Mouse (Mus musculus) embryonic facial prominence, embryonic 14.5 days (tissue): ENCODE measurements at regions not wholly inside any gene's neighbourhood (a gene's known extent, or its start where the extent isn't known, plus 50 kb on each side); places are given as distances from the start of the nearest gene placed in this dataset.

Source experiments
- ATAC-seq: fragments of 200-750 bp; cut with Nextera tagmentation; 2 replicates; pipeline ENCODE4 v1.8.0; 2017; ENCODE audit warnings: low read depth, moderate number of reproducible peaks, moderate TSS enrichment
- DNase-seq: peaks from one replicate; pipeline ENCODE4 v3.0.0-alpha.2; 2015; ENCODE audit warnings: low spot score
- H3K27ac ChIP-seq: fragments of 300-500 bp; sonication (generic); replicated peaks from 2 replicates; pipeline ENCODE4 v1.5.1; 2014; ENCODE audit warnings: low read depth, mild to moderate bottlenecking, low read length, moderate library complexity
- H3K27me3 ChIP-seq: fragments of 300-500 bp; sonication (generic); replicated peaks from 2 replicates; pipeline ENCODE4 v1.6.1; 2014; ENCODE audit warnings: low read length; ENCODE audit not compliant: control insufficient read depth, insufficient read depth
- H3K36me3 ChIP-seq: fragments of 300-500 bp; sonication (generic); 2 replicates; pipeline ENCODE4 v1.6.1; 2014; ENCODE audit warnings: low read length, mixed read lengths; ENCODE audit not compliant: control insufficient read depth, insufficient read depth
- H3K4me1 ChIP-seq: fragments of 300-500 bp; sonication (generic); 2 replicates; pipeline ENCODE4 v1.6.1; 2014; ENCODE audit warnings: antibody characterized with exemption, low read length; ENCODE audit not compliant: control insufficient read depth, insufficient read depth
- H3K4me2 ChIP-seq: fragments of 300-500 bp; sonication (generic); 2 replicates; pipeline ENCODE4 v1.6.1; 2014; ENCODE audit warnings: low read depth, mild to moderate bottlenecking, low read length, moderate library complexity, mixed read lengths
- H3K4me3 ChIP-seq: fragments of 300-500 bp; sonication (generic); 2 replicates; pipeline ENCODE4 v1.5.1; 2014; ENCODE audit warnings: low read depth, mild to moderate bottlenecking, low read length
- H3K9ac ChIP-seq: fragments of 300-500 bp; sonication (generic); 2 replicates; pipeline ENCODE4 v1.6.1; 2014; ENCODE audit warnings: low read depth, mild to moderate bottlenecking, low read length, moderate library complexity, mixed read lengths
- H3K9me3 ChIP-seq: fragments of 300-500 bp; sonication (generic); 2 replicates; pipeline ENCODE4 v1.6.1; 2016; ENCODE audit warnings: low read length; ENCODE audit not compliant: control insufficient read depth
- WGBS: fragments of 180-500 bp; shearing (Covaris S2); extraction: QIAGEN DNeasy Blood & Tissue Kit; methylation state at CpG from one replicate; pipeline ENCODE4 v1.1.7; 2014; 5-methylcytosine and 5-hydroxymethylcytosine counted together

DNA sequence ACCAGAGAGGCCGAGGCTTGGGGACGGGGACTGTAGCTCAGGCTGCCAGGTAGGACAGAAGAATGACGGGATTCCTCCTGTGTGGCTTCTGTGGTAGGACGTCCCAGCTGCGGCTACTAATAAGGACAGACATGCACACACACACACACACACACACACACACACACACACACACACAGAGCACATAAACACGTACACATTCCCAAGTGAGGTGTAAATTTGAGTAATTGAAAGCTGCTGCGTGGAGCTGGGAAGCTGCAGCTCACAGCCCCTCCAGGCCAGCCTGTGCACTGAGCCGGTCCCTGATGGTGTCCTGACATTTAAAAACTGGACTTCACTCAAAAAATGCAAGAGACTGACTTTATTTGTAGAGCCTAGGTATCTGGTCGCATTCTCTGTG lies 139.3 kb downstream of the Bmp7 start:
- ATAC-seq (no peak), DNase-seq (no peak)
- no peak overlapping the region for H3K27ac ChIP-seq

DNA sequence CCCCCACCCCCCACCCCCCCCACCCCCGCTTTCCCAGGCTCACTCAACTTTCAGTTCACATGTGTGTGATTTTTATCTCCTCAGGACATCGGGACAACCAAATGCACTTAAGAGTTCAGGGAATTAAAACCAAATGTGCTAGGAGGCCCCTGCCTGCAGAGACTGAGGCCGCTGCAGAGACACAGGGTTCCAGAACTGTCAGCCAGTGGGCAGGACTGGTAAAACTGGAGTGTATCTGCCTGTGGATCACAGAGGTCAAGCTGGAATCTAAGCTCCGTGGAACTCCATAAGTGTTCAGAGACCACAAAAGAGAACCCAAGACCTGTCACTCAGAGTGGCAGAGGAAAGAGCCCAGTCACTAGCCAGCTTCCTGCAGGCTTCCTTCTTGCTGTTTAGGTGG lies 138.3 kb downstream of the Bmp7 start:
- H3K9me3 ChIP-seq, result 0 out of 2 replicates have a peak, but pooled peaks cover 6% of the 10 kb centered on the region
- no peak overlapping the region for H3K4me3 ChIP-seq
- peaks cover 20% of the 10 kb centered on the region for H3K4me1 ChIP-seq
- no peak for ATAC-seq
- no peak for DNase-seq
- 17% methylated on average over 3 of the region's 4 CpGs for WGBS
- no peaks in the 10 kb centered on the region for H3K36me3 ChIP-seq
- H3K9ac ChIP-seq, result no peak overlapping the region
- no peaks in the 10 kb centered on the region for H3K27me3 ChIP-seq
- no peak overlapping the region for H3K4me2 ChIP-seq
- H3K27ac ChIP-seq, result no peak overlapping the region; the same call in 1 of the 2 replicates

More for the DNA sequence above, 139.3 kb downstream of the Bmp7 start:
- no peaks in the 10 kb centered on the region for H3K27me3 ChIP-seq
- WGBS, result 44% methylated on average over 8 of the region's 9 CpGs
- no peak overlapping the region for H3K4me2 ChIP-seq
- H3K9ac ChIP-seq, result no peak overlapping the region
- peaks cover 20% of the 10 kb centered on the region for H3K4me1 ChIP-seq
- H3K9me3 ChIP-seq, result 0 out of 2 replicates have a peak, but pooled peaks cover 6% of the 10 kb centered on the region
- H3K4me3 ChIP-seq, result no peak overlapping the region
- no peaks in the 10 kb centered on the region for H3K36me3 ChIP-seq

DNA sequence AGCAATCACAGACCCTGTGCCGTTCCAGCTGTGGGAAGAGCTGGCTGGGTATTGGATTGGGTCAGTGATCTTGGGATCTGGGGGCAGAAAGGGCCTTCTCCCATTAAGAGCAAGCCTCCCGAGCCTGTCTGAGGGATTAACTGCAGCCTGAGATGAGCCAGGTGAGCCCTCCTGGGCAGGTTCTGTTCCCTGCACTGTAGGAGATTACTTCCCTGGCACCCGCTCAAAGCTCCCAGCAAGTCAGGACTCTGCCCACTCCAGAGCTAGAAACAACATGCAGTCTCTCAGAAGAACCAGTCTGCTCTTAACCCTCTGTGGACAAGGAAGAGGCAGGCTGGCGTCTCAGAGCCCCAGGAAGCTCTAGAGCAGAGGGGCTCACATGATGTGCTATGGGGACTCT lies 132.7 kb downstream of the Bmp7 start:
- H3K4me1 ChIP-seq, result peaks cover 13% of the 10 kb centered on the region
- H3K9ac ChIP-seq, result no peak overlapping the region
- 0 out of 2 replicates have a peak, but pooled peaks cover 6% of the 10 kb centered on the region for H3K9me3 ChIP-seq
- ATAC-seq (peak; percentile 53; the same call in 1 of the 2 replicates), DNase-seq (peak; percentile 57)
- 42% methylated on average over 4 of the region's 4 CpGs for WGBS
- H3K36me3 ChIP-seq, result no peaks in the 10 kb centered on the region
- no peaks in the 10 kb centered on the region for H3K27me3 ChIP-seq
- no peak overlapping the region for H3K27ac ChIP-seq
- no peak overlapping the region for H3K4me2 ChIP-seq
- H3K4me3 ChIP-seq, result no peak overlapping the region

DNA sequence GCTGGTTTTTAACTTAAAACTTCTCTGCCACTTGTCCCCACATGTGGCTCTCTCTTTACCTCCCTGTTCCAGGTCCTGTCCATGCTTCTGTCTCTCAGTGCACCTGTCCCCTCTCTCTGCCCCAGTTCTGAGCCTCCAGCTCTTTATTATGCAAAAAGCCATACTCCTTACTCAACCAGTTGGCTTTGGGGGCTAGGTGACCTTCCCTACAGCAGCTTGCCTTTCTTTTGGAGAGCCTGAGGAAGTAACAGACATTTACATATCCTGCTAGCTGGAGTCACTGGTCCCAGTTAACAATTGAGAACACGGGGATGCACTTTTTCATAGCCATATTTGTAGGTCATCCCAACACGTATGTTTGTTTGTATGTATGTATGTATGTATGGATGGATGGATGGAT lies 130.8 kb downstream of the Bmp7 start:
- Histone ChIP-seq H3K27ac (no peak overlapping the region), H3K9me3 (no peaks in the 10 kb centered on the region), H3K4me3 (no peak overlapping the region), H3K27me3 (no peaks in the 10 kb centered on the region), H3K36me3 (no peaks in the 10 kb centered on the region), H3K9ac (no peak overlapping the region), H3K4me2 (no peak overlapping the region), H3K4me1 (peaks cover 17% of the 10 kb centered on the region)
- WGBS, result 93% methylated on average over 2 of the region's 2 CpGs
- no peak for ATAC-seq
- no peak for DNase-seq

DNA sequence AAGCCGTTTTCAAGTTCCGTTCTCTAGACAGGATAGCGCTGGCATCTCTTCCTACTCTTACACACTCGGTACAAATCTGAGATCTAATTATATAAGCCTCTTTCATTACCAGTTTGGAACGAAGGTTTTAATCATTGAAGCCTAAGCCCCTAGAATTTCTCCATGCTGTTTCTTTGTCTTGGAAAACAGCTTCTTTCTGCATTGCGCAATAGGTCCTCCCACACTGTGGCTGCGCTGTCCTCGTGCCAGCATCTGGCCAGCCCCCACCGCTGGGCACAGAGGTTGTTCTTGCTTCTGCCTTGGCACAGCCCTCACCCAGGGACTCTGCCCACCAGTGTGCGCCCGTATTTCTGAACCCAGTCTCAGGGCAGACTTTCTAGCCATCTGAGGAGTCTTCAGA lies 126.8 kb downstream of the Bmp7 start:
- Histone ChIP-seq H3K9ac (no peak overlapping the region), H3K4me1 (peaks cover 17% of the 10 kb centered on the region), H3K4me3 (no peak overlapping the region), H3K27ac (no peak overlapping the region), H3K4me2 (no peak overlapping the region), H3K36me3 (no peaks in the 10 kb centered on the region), H3K9me3 (no peaks in the 10 kb centered on the region; the same call in 1 of the 2 replicates), H3K27me3 (no peaks in the 10 kb centered on the region)
- ATAC-seq (no peak), DNase-seq (no peak)
- 76% methylated on average over 11 of the region's 11 CpGs for whole genome bisulfite sequencing

DNA sequence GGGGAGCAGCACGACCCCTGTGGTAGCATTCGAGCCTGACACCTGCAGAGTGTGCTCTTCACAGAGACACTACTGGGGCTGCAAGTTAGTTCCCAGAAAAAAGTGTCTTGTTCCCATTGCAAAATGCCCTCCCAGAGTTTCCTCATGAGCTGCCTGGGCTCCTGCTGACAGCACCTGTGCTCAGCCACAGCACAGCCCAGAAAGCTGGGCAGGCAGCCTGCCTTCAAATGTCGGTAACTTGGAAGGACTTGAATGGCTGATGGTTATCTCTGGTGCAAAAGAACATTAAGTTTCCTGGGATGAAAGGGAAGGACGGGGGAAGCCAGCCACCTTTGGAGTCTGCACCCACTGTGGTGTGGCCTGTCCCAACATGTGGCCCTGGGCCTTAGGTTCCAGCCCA lies 126.2 kb downstream of the Bmp7 start:
- DNase-seq, result no peak
- H3K36me3 ChIP-seq, result no peaks in the 10 kb centered on the region
- H3K4me3 ChIP-seq, result no peak overlapping the region
- no peak overlapping the region for H3K4me2 ChIP-seq
- peaks cover 17% of the 10 kb centered on the region for H3K4me1 ChIP-seq
- H3K9ac ChIP-seq, result no peak overlapping the region
- no peaks in the 10 kb centered on the region for H3K27me3 ChIP-seq
- WGBS, result 72% methylated on average over 4 of the region's 4 CpGs
- ATAC-seq, result no peak
- H3K27ac ChIP-seq, result no peak overlapping the region
- H3K9me3 ChIP-seq, result no peaks in the 10 kb centered on the region; the same call in 1 of the 2 replicates

DNA sequence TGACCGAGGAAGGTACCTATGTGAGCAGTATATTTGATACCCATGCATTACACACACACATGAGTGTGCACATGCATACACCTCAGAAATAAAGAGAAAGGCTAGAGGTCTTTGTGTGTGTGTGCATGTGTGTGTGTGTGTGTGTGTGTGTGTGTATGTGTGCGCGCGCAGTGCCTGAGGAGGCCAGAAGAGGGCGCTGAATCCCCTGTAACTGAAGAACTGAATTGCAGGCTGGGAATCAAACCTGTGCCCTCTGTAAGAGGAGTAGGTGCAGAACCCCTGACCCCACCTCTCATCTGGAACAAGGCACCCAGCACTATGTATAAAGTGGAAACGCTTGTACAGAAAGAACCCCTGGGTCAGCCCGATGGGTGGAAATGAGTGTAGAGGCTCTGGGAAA lies 125.0 kb downstream of the Bmp7 start:
- Histone ChIP-seq H3K9me3 (no peaks in the 10 kb centered on the region; the same call in 1 of the 2 replicates), H3K36me3 (no peaks in the 10 kb centered on the region), H3K27ac (no peak overlapping the region), H3K27me3 (no peaks in the 10 kb centered on the region), H3K9ac (no peak overlapping the region), H3K4me1 (peaks cover 17% of the 10 kb centered on the region), H3K4me2 (no peak overlapping the region), H3K4me3 (no peak overlapping the region)
- WGBS, result 94% methylated on average over 7 of the region's 7 CpGs
- DNase-seq (no peak), ATAC-seq (no peak)

DNA sequence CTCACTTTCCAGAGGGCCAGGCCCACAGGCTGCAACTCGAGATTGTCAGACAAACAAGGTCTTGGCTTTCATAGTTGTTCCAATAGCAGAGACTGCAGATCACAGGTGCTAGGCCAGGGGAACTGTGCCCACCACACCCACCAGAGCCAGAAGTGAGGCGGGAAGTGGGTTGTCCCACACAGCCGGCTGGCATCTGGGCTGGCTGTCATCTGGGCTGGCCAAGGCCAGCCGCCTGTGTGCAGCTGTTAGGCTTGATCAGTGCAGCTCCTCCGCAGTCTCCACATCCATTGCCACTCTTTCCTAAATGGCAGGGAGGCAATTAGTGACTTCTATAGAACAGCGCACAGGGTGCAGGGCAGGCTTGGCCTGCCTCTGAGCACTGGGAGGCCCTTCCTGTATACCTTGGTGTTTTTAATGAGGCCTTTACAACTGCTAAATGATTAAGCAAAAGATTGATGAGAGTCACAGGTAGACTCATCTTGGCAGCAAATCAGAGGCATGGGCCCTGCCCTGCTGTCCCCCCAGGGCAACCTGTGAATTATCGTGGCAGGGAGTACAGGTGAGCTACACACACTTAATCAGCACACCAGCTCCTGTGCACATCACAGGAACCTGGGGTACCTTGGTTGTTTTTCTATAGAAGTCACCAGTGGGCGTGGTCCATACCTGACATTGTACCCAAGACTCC lies 122.9 kb downstream of the Bmp7 start:
- H3K9me3 ChIP-seq, result no peaks in the 10 kb centered on the region; the same call in 1 of the 2 replicates
- H3K27ac ChIP-seq, result no peak overlapping the region
- no peaks in the 10 kb centered on the region for H3K36me3 ChIP-seq
- peaks cover 6% of the 10 kb centered on the region for H3K4me1 ChIP-seq
- no peak overlapping the region for H3K9ac ChIP-seq
- DNase-seq (peak; percentile 62), ATAC-seq (peak; percentile 73)
- no peak overlapping the region for H3K4me3 ChIP-seq
- no peak overlapping the region for H3K4me2 ChIP-seq
- no peaks in the 10 kb centered on the region for H3K27me3 ChIP-seq
- WGBS, result 66% methylated on average over 8 of the region's 8 CpGs
